Mouse (Mus musculus) G1E (cell line): ENCODE results near the gene Iqcf5.

ENCODE experiments used
- CTCF ChIP-seq: IDR thresholded peaks from 2 replicates; pipeline ENCODE4 v1.5.1; 2012; ENCODE audit warnings: low read depth, low read length, inconsistent platforms, mixed read lengths
- GATA1 ChIP-seq: IDR thresholded peaks from 2 replicates; pipeline ENCODE4 v1.6.1; 2012; ENCODE audit warnings: borderline replicate concordance, low read length, inconsistent platforms, mixed read lengths
- GATA2 ChIP-seq: IDR thresholded peaks from 2 replicates; pipeline ENCODE4 v1.6.1; 2012; ENCODE audit warnings: low read depth, low read length, inconsistent platforms, borderline replicate concordance
- POLR2AphosphoS5 ChIP-seq: IDR thresholded peaks from 2 replicates; pipeline ENCODE4 v1.6.1; 2012; ENCODE audit warnings: low read depth, low read length, inconsistent platforms; ENCODE audit not compliant: insufficient replicate concordance
- TAL1 ChIP-seq: conservative IDR thresholded peaks from 2 replicates; pipeline ENCODE4 v1.6.1; 2012; ENCODE audit warnings: low read depth, low read length, inconsistent platforms, mixed read lengths

GRCm38 (mm10) chr9:106561531-106561930 lies 47.2 kb downstream of the Iqcf5 start, which contains the start of gene Iqcf3:
- TF ChIP-seq CTCF, result no peak
- no peak for TF ChIP-seq TAL1
- no peak for TF ChIP-seq GATA1
- no peak for TF ChIP-seq POLR2AphosphoS5
- TF ChIP-seq GATA2, result no peak
